ENCODE assay signal across 28 mouse cellular contexts in genomic region chr2:60792506-60792905, GRCm38 (mm10).
"Had no signal": no experiment of that assay in that cellular context is flagged by ENCODE, and none has a peak within 500 bp of the region (broad histone marks: within the 10 kb centered on the region; RNA-seq: fewer than 3 reads in every experiment).

No protein-coding gene starts in this region.

- H3K4me3 ChIP-seq: embryonic facial prominence, embryonic 10.5 days; embryonic facial prominence, embryonic 12.5 days; embryonic facial prominence, embryonic 13.5 days; embryonic facial prominence, embryonic 15.5 days; erythroblast, embryonic 14.5 days; forebrain, embryonic 10.5 days; forebrain, embryonic 12.5 days; forebrain, embryonic 13.5 days; forebrain, embryonic 15.5 days; gastrocnemius, adult 2 months; heart, adult 2 months had no signal

- ATAC-seq: forebrain, embryonic 13.5 days; forebrain, embryonic 14.5 days; forebrain, embryonic 15.5 days; forebrain, embryonic 16.5 days; forebrain, postnatal 0 days had no signal

- H3K36me3 ChIP-seq: forebrain, embryonic 12.5 days; forebrain, embryonic 15.5 days had no signal

- H3K9ac ChIP-seq: embryonic facial prominence, embryonic 12.5 days; embryonic facial prominence, embryonic 13.5 days; embryonic facial prominence, embryonic 15.5 days; forebrain, embryonic 12.5 days; forebrain, embryonic 13.5 days; forebrain, embryonic 15.5 days; forebrain, postnatal 0 days had no signal

- H3K9me3 ChIP-seq: embryonic facial prominence, embryonic 10.5 days; embryonic facial prominence, embryonic 12.5 days; embryonic facial prominence, embryonic 13.5 days; embryonic facial prominence, embryonic 15.5 days; forebrain, embryonic 10.5 days; forebrain, embryonic 12.5 days; forebrain, embryonic 13.5 days; forebrain, embryonic 15.5 days had no signal

- DNase-seq: cerebellum, adult 2 months; cerebellum, adult 8-10 months; cerebellum, adult 9-10 months; cerebellum, adult 9-11 months; cerebellum, postnatal 10 days; cerebellum, postnatal 14 days; cerebellum, postnatal 25 days; cerebellum, postnatal 36 days; embryo, embryonic 11 days; forebrain, postnatal 0 days; gastrocnemius, adult 2 months; gastrocnemius, postnatal 10 days; gastrocnemius, postnatal 14 days; gastrocnemius, postnatal 25 days; gastrocnemius, postnatal 36 days; heart, adult 18-20 months; heart, adult 2 months had no signal

- H3K27ac ChIP-seq: embryonic facial prominence, embryonic 10.5 days; embryonic facial prominence, embryonic 12.5 days; embryonic facial prominence, embryonic 13.5 days; embryonic facial prominence, embryonic 15.5 days; forebrain, embryonic 10.5 days; forebrain, embryonic 12.5 days; forebrain, embryonic 13.5 days; forebrain, embryonic 15.5 days; gastrocnemius, adult 2 months; heart, adult 2 months had no signal

- H3K27me3 ChIP-seq: embryonic facial prominence, embryonic 12.5 days; embryonic facial prominence, embryonic 13.5 days; embryonic facial prominence, embryonic 15.5 days had no signal

- H3K4me2 ChIP-seq: embryonic facial prominence, embryonic 12.5 days; embryonic facial prominence, embryonic 13.5 days; embryonic facial prominence, embryonic 15.5 days; forebrain, embryonic 12.5 days; forebrain, embryonic 13.5 days; forebrain, embryonic 15.5 days had no signal
